Mouse (Mus musculus) ovary, postnatal 36 days (tissue): ENCODE results near the gene Nox3.

Experiments
- DNase-seq: peaks from one replicate; pipeline ENCODE4 v3.0.0; 2022; ENCODE audit warnings: low spot score, mixed read lengths

Gene Nox3

DNA sequence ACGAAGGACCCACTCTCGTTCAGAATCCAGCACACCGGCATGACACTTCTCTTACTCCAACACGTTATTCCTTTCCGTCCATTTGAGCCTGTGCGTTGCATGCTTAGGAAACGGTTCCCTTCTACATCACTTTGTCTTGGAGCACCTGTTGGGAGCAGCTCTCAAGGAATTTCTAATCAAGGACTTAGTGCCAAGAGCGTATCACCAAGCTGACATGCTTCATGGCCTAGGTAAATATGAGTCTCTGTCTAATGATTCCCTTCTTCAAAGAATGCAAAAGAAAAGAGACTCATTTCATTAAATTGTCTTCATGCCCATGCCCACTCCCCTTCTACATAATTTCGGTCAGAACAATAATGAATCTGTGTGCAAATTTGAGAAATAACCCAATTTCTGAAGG, at the start of gene Nox3:
Gene Nox3 (minus strand): TSS at position 101 of the 400 bp plus-strand sequence.
- DNase-seq = no peak

DNA sequence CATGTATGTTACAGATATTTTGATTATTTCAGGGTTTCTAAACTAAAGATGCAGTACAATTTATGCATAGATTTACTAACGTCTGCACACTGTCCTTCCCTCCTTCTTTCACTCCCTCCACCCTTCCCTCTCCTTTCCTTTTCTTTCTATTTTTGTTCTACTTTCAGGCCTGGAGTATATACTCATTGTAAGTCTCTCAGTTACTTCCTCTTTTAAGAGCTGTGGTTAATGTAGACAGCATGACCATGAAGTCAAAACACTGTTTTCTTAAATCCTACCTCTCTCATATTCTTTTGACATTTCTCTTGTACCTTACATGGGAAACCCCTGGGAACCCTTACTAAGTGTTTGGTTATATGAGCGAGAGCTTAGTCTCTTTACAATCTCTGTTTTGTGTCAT, 48.3 kb upstream of the Nox3 start:
- no peak for DNase-seq

DNA sequence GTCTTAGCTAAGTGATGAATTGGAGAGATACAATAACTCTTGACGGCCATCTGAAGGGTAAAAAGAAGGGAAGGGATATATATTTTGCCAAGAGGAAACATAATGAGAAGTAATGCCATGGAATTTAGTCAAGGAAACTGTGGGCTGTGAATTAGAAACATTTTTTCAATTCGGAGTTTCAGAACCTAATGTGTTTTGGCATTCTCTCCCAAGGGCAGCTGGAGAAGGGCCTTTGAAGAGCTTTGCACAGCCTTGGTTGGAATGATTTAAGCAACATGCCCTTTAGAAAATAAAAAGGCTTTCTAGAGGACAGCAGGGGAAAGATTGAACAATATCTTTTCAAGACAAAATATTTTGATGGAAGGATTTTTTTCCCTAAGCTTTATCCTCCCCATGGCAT, 40.9 kb upstream of the Nox3 start:
- DNase-seq = no peak

DNA sequence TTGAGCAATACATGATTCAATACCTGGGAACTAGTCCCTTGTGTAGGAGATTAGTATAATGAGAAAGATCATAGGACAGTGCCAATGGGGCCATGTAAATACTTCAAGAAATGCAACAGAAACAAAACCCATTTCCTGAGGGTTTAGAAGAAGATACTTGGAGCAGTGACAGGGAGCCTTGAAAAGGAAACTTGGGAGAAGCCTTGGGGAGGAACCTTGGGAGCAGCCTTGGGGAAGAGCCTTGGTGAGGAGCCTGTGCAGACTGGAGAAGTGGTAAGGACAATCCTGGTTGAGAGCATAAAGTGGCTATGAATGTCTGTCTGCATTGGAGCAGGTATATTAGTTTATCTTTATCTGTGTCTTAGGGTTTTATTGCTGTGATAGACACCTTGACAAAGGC, 38.2 kb upstream of the Nox3 start:
- peak; percentile 29 for DNase-seq

DNA sequence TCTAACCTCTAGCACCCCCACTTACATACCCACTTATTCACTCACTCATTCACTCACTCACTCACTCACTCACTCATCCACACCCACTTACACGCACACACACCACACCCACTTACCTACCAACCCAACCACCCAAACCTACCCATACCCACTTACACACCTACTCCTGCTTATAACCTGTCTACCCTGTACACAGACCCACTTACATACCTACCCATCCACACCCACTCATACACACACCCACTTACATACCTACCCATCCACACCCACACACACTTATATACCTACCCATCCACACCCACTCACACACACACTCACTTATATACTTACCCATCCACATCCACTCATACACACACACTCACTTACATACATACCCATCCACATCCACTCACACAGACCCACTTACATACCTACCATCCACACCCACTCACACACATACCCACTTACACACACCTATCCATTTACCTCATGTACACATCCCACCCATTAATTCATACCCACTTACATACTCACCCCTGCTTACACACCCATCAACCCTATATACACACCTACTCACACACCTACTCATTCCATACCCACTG, 9.4 kb upstream of the Nox3 start:
- no peak for DNase-seq

DNA sequence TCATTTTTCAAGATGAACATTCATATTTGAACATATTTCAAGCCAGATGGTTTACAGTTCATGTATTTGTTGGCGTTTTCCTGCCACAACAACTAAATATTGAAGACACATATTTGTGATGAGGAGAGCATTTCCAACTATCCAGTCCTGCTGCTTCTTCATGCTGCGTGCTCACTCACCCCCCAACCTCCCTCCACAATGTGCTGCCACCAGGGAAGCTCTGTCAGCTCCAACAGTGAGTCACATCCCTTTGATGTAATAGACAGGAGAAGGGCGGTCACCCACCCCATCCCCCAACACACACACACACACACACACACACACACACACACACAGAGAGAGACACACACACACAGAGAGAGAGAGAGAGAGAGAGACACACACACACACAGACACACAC, 6.3 kb upstream of the Nox3 start:
- no peak for DNase-seq

DNA sequence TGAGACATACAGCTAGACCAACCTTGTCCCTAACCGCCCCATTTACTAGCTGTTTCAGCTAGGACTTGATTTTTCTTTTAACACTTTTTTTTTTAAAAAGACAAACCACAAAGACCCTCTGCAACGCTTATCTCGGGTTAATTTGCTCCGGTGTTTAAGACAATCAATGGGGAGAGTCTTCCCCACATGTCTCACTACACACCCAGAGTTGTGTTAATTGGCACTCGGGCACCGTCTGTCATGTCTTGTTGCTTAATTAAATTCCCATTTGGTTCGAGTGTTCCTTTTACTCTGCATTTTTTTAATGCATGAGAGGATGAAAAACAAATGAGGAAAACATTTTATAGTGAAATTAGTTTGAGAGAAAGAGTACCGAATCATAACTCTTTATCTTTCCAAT, 3.2 kb downstream of the Nox3 start:
- DNase-seq = no peak

DNA sequence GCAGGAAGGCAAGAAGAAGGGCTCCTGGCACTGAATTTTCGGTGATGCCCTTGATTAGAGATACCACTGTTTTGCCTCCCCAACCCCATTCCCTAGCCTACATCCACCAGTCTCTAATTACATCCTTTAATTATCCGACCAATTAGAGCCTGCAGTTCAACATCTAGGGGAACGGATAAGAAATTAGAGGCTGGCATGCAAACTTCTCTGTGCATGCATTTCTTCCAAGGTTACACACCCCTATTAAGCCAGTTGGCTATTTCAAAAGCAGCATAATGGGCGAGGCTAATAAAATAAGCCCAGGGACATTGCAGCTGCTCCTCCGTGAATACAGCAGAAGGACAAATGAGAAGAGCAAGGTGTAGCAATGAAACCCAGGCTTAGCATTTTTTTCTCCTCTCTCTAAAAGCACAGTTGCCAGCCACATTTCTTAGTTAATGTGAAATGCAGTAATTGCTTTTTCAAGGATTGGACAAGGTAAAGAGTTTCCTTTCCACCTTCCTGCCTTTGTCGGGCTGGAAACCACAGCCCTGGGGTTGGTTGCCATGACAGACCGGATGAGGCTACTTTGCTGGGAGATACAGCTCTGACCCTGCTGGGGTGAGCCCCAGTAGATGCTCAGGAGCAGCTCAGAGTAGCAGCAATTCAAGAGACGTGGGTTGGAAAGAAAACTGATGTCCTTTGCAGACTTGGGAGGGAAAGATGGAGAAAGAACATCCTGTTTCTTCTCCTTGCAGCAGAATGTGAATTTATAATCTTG, 5.4 kb downstream of the Nox3 start:
- no peak for DNase-seq

DNA sequence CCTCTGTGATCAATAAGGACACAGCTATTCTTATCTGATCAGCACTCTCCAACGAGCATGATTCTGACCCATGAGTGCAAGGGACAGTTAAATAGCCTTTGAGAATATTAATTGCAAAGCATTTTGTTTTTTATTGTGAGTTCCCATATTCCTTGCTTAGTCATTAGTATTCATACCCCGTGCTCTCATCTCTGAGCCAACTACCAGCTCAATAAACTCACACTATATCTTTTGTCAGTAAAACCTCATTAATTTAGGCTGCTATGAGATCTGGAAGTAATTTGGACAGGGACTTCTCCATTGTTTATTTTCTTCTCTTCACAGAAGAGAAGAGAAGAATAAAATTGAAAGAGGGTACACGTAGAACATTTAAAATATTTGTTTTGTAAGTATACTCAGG, 12.4 kb downstream of the Nox3 start:
- DNase-seq = no peak

DNA sequence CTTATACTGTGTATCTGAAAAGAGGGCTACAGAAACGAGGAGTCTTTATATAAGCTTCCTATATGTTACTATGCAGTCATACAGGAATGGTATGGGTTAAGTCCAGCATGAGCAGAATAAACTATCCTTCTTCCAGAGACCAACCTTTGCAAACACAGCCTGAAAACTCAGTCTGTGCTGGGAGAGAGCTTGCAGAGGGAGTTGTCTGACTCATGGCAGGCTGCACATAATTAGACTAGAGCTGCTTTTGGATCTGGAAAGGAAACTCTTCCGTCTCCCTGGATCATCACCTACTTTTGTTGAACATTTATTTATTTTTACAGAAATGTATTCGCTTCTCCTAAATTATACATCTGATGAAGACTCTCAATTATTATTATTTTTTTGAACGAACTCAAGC, 26.8 kb downstream of the Nox3 start:
- DNase-seq = no peak

DNA sequence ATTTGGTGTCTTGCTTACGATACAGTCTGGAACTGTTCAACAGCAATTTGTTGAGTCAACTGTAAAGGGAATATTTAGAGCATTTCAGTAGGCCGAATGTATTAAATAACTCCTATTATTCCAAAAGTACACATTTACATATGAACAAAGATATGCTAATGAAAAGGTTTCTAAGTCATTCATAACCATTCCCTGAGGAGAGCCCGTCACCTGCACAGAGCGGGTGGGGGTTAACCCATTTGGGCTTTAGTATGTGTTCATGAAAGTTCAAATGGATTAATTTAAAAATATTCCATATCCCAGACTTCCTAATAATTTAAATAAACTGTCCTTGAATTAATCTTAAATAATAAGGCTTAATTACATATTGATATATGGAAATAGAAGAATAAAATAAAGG, 28.8 kb downstream of the Nox3 start:
- no peak for DNase-seq

DNA sequence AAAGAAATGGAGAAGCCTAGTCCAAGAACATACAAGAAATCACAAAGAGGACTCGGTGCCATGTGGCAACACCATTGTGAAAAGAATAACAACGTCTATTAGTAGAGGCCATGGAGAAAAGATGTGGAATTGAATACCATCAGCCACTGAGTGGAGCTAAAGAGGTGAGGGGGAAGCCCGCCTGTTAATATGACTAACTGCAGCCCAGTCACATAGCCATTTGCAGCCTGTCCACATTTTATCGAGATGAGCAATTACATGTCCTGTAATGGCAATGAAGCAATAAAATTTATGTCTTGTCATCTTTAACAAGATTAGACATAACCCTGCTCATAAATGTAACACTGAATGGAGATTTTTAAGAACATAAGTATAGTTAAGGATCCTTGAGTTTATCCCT, 30.7 kb downstream of the Nox3 start:
- no peak for DNase-seq

DNA sequence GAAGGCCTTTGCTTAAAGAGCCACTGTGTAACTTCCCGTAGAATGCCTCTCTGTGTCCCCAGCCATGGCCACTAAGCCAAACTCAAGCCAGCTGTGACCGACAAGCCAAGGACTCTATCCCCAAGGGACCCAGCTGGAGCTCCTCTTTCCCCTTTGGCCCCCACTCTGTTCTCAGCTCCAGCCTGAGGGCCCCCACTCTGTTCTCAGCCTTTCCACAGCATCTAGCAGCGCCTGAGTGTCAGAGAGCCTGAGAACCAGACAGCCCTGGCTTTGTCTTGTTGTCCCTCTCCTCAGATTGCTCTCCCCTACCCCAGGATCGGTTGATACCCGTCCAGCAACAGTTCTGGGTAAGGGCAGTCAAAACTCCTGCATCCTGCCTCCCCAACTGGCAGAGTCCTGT, 36.6 kb downstream of the Nox3 start:
- DNase-seq = no peak

DNA sequence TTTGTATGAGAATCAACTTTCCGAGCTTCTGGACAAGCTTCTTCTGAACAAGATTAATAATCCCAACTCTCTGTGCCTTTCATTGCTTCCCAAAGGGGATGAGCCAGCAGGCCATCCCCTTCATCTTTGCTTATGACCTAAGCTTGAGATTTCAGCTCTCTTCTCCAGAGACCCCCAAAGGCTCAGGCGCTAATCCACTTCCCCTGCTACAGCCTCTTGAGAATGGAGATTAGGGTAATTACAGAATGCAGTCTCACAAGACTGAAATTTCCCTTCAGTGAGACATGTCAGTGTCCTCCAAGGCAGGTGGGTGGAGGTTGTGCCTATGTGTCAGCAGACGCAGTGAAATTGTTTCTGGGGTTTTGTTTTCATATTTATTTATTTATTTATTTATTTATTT, 45.7 kb downstream of the Nox3 start:
- no peak for DNase-seq

DNA sequence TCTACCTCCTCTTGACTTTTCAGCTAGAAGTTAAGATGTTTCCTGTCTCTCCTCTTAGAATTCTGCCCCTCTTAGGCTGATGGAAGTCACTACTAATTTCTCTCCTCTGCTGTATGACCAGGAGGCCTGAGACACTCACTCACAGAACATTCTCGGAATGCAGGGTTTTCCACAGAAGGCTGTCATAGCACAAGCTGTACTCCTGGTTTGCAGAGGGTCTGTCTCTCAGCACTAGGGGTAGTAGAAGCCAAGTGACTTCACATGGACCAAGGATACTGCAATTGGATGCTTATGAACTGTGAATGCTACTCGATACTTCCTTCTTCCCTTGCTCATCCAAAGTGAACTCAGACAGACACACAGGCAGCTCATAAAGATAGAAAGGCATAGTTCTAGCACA, 52.5 kb downstream of the Nox3 start:
- no peak for DNase-seq

DNA sequence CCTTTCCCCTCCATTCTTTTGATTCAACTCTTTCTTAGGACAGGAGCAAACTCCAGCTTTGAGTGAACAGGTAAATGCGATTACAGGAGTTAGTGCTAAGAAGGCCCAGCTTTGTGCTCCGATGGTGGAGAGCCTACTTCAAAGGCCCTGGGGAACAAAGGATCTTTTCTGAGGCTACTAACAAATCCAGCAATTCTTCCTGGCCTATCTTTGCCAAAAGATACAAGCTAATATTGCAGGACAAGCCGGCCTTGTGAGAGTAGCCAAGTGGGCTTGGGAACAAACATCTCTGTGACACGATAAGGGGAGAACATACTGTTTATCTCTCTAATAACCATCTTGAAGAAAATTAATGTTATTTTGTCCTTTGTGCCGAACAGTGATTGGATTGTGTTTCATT, 54.6 kb downstream of the Nox3 start:
- DNase-seq = no peak

DNA sequence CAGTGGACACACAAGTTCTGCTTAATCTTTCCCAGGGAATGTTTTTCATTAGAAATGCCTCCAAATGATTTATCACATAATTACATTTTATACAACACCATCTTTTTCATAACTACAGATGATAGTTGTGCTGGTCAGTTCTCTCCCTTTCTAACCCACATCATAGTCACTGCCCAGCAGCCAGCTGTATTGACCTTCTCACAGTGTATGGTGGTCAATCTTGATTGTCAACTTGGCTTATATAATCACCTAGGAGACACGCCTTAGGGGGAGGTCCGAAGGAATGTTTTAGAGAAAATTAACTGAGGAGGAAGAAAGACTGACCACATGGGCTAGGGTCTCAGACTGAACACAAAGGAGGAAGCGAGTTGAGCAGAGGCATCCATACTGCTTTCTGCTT, 57.3 kb downstream of the Nox3 start:
- DNase-seq = no peak

DNA sequence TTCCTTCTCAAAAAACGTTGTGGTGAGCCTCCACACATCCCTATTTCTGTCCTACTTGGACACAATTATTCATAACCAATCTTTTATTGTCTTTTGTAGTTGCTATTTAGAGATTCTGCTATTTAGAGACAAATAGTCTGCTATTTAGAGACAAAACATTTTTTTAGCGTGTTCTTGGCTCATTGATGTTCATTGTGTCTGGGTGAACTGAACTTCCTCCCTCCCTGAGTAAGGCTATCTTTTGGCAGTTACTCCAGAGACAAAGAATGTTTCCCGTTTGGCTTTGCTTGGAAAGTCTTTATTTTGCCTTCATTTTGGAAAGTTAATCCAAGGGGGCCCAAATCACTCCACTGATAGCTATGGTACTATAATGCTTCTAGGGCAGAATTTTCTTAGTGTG, 63.6 kb downstream of the Nox3 start:
- DNase-seq = no peak

DNA sequence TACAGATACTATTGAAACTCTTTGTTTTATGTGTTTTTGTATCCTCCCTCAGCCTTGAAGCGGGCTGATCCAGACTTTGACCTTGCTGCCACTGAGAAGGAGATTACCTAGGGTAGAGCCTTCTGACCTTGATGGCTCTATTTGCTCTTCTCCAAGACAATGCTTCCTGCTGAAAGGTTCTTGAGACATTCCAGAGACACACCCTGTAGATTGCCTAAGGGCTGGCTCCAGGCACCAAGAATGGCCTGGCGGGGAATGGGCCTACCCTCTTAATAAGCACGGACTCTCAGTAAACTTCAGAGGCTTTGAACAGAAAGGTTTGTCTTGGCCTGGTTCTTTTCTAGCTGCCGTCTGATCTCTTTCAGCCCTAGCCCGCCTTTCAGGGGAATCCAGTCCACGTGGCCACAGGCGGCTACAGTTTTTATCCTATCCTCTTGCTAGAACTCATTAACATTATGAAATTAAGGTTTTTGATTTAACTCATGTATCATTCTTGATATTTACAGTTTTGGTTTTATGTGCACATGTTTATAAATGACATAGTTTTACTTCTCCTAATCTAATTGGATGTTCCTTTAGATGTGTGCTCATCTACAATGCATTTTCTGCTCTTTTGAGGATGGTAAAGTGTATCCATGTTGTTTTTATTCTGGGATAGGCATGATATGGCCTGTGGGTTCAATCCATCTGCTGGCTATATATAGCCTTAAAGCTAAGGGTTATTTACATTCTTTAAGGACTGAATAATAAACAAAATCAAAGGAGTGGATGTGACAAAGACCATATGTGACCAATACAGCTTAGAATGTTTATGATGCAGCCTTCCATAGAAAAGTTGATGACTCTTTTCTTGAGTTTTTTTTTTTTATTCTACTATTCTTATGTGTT, 79.5 kb downstream of the Nox3 start:
- DNase-seq = no peak

DNA sequence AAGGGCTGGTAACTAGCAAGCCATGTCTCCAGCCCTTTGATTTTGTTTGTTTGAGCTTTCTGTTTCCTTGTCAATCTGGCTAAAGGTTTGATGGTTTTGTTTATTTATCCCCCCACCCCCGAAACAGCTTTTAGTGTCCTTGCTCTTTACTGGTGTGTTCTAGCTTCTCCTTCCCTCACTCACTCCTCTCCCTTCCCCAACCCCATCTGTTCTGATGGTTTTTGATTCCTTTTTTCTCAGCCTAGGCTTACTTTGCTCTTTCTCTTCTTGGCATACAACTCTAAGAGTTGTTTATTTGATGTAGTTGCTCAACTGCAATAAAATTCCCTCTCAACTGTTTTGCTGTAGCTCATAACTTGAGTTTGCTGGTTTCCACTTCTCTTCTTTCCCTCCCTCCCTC, 80.5 kb downstream of the Nox3 start:
- no peak for DNase-seq

DNA sequence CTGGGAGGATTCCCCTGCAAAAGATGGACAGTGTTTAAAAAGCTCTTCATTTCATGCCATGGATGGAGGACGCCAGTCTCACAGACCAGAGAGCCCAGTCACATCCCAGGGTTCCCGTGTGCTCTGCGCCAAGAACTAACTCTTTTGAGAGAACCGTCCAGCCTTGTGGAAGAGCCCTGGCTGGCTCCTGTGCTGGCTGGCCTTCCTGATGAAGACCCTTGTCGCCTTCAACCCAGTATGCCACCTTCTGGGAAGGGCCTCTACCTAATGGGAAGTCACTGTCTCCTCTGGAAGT, 84.3 kb downstream of the Nox3 start:
- no peak for DNase-seq

DNA sequence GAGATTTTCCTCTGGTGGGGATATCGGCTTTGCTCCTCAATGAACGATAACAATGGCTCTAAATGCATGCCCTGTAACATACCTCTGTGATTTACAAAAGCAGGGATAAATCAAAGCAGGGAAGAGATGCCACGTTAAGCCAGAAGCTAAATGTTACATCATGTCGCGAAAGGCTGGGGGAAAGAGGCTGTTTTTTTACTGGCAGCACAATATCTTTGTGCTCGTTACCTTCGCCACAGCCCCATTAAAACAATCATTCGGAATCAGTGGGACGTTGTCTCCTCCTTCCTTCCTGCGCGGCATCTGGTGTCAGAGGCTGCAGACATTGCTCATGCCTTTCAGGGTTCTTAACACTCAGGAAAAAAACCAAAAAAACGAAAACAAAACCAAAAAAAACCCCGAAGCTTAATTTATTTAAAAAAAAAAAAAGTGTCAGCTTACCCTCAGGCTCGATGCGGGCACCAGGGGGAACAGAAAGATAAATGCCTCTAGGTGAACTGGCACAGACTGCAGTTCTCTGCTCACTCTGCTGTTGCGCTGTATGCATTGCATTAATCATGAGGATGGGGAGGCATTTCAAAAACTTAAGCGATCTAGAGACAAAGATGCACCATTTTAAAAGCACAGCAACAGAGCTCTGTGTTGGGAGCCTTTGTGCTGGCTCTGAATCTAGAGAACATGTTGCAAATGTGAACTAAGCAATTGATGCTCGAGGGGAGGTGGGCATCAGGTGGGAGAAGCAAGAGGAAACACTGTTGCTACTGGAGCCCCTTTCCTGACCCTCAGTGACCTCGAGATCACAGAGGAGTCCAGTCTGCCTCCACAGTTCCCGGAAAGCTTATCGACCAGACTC, 84.9 kb downstream of the Nox3 start:
- no peak for DNase-seq
